Mouse (Mus musculus) urinary bladder, postnatal 25 days (tissue): ENCODE results near the gene Stk24.

Source experiments
- DNase-seq: peaks from one replicate; pipeline ENCODE4 v3.0.0; 2022; ENCODE audit warnings: low spot score

The Stk24 gene

GRCm38 (mm10) chr14:121350011-121350410, 29.8 kb downstream of the Stk24 start:
- no peak for DNase-seq

DNA sequence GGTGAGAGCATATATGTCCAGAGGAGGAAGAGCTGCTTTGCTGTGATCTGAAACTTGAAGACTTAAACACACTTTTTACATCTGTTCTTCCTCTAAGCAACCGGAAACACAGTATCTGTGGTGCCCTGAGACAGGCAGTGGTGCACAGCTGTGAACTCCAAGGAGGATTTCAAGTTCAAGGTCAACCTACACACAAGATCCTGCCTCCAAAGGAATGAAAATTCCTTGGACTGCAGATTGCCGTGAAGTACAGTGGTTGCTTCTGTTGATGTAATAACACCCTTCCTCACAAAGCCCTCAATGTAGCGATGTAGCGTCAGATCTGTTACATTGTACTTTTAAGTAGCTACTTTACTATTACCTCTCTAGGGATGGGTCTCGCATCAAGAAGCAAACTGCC, 30.5 kb downstream of the Stk24 start:
- DNase-seq: no peak

DNA sequence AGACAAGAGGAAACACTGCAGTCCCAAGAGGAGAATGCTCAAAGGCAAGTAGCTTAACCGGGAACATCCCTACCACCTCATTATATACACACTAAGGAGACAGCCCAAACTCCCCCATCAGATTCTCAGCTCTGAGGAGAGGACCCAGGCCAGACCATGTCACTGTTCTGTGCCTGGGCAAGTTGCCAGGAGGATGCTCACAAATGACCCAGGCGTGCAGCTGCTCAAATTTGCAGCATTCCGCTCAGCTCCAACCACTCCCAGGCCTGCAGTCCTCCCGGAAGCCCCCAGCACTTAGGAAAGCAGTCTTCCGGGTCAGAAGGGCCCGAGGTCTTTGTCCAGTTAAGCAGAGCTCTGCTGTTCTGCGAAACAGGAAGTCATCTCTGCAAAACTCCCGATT, 31.6 kb downstream of the Stk24 start:
- DNase-seq: no peak

DNA sequence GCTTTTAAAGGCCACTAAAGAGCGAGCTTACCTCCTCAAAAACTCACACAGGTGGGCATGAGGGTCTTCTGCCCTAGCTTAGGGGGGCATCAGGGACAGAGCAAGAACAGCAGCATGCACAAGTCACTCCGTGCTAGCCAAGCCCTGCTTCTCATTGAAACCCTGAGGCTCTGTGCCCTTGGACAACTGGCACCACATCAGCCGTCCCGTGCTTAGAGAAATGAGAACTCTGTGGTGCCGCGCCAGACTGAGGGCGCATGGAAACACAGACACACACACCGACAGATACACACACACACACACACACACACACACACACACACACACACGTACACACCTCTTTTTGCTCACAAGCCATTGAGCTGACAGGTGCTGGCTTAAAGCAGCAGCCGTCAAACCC, 32.7 kb downstream of the Stk24 start:
- DNase-seq: no peak

GRCm38 (mm10) chr14:121346654-121347053, 33.2 kb downstream of the Stk24 start:
- DNase-seq: no peak

GRCm38 (mm10) chr14:121346053-121346452, 33.8 kb downstream of the Stk24 start:
- DNase-seq: no peak

GRCm38 (mm10) chr14:121344928-121345327, 34.9 kb downstream of the Stk24 start:
- DNase-seq: no peak

GRCm38 (mm10) chr14:121342885-121343284, 36.9 kb downstream of the Stk24 start:
- DNase-seq: no peak

DNA sequence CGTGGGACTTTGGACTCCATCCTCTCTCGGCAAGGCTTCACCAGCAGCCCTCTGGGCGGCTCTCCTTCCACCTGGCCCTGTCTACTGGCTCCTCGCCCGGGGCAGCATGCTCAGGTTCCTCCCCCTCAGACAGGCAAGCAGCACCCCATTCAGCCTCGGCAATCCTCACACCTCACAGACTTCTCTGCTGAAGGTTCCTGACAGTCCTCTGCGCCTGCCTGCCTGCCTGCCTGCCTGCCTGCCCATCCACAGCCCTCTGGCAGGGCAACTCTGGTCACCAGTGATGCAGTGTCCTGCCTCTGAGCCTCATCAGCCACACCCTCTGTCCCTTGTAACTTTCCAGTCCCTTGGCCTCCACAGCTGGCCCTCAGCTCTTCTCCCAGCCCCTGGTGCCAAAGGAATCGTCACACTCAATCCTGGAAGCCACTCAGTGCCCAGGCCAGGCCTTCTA, 39.8 kb downstream of the Stk24 start:
- DNase-seq: no peak

- DNase-seq: no peak
Observed at GRCm38 (mm10) chr14:121338819-121339573, 40.8 kb downstream of the Stk24 start.

DNA sequence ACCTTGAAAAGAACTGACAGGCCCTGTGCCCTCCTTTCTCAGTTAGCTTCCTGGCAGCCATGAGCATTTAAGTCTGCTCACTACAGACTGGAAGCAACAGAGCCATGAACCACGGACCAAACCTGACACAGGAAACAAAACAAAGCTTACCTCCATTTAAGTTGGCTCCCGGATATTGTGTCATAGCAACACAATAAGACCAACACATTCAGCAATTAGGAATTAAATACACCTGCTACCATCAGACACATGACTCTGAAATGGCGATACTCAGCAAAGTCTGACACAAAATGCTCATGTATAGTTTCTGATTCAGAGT, 49.8 kb downstream of the Stk24 start:
- DNase-seq: no peak

DNA sequence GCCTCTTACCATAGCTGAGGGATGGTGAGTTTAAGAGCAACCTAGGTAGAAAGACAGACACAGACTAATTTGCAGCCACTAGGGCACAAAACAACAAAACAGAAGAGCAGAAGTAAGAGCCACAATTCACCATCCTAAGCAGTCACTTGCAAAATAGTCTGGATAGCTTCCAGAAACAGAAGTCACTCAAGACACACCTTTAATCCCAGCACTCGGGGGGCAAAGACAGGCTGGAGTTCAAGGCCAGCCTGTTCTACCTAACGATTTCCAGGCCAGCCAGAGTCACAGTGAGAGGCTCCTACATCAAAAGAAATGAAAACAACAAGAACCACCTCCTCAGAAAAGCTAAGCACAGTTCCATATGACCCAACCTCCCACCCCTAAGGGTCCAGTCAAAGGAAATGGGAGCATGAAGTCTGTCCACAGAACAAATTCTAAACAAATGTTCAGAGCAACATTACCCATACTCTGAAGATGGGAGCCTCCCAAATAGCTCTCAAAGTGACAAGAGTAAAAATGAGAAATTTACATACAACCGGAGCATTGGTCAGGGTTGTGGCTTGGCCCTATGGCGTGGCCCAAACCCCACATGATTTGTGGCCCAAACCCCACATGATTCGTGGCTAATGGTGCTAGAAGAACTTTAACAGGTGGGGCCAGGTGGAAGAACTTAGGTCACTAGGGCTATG, 50.3 kb downstream of the Stk24 start:
- DNase-seq: no peak

DNA sequence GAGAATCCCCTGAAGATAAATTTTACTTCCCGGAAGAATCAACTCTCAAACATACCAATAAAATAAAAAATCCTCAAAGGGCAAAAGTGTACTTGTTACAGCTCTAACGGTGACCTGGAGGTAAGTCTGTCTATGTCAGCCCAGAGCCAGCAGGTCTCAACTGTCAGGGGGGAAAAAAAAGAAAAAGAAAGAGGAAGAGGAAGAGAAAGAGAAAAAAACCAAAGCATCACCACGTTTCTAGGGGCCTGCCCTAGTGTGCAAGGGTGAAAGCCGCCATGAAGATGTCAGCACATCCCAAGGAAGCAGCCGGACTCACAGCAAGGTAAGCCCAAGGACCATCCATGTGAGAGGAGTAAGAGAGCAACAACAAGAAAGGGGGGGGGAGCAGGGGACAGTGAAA, 50.9 kb downstream of the Stk24 start:
- no peak for DNase-seq

GRCm38 (mm10) chr14:121326432-121326831, 53.4 kb downstream of the Stk24 start:
- no peak for DNase-seq

GRCm38 (mm10) chr14:121324521-121325330, 55.1 kb downstream of the Stk24 start:
- DNase-seq: no peak

DNA sequence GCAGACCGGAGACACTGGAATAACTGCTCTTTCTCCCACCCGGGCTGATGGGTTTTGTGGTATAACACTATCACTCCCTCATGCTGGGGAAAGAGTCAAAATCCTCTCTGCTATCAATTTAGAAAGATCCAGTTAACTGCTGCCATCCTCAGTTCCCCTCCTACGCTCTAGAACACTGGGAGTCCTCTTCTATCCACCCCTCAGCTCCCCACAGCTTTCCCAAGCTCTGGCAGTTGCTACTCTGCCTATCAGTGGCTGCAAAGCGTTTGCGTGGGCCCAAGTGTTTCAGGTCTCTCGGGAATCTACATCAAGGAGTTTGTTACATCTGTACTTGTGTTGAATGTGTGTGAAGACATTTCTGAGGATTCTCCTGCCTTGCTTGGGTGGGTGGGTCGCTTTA, 57.2 kb downstream of the Stk24 start:
- no peak for DNase-seq

DNA sequence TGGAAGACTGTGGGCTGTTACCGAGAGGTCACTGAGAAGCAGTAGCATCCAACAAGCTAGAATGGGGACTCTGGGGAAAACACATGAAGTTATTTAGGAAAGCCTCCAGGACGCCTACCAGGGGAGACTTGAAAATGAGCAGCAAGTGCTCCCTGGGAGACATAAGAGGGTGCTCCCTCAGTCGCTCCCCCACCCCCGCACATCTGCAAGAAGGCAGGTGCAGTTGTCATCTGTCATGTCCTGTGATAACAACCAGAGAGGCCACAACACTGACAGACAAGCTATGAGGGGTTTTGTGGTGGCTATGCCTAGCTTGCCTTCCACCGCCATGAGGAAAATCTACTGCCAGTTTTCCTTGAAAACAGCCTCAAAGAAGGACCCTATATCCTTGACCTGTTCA, 57.7 kb downstream of the Stk24 start:
- no peak for DNase-seq

GRCm38 (mm10) chr14:121318382-121318781, 61.4 kb downstream of the Stk24 start:
- no peak for DNase-seq

GRCm38 (mm10) chr14:121317312-121317671, 62.5 kb downstream of the Stk24 start:
- DNase-seq: no peak

GRCm38 (mm10) chr14:121316631-121317311, 63.0 kb downstream of the Stk24 start:
- DNase-seq: no peak

DNA sequence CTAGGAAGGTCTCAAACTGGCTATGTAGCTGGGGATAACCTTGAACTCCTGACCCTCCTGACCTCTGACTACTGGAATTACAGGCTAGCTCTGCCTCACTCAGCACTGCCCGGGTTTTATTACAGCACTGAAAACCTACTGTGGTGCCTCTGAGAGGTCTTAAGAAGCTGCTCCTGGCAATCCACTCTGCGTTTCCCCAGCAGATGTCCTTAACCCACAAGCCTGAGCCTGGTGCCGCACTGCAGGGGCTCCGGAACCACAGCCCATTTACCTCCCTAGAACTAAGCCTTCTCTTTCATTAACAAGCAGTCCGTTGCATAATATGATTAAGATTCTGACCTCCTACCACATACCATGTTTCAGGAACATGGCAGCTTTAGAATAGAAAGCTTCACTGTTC, 63.7 kb downstream of the Stk24 start:
- no peak for DNase-seq

DNA sequence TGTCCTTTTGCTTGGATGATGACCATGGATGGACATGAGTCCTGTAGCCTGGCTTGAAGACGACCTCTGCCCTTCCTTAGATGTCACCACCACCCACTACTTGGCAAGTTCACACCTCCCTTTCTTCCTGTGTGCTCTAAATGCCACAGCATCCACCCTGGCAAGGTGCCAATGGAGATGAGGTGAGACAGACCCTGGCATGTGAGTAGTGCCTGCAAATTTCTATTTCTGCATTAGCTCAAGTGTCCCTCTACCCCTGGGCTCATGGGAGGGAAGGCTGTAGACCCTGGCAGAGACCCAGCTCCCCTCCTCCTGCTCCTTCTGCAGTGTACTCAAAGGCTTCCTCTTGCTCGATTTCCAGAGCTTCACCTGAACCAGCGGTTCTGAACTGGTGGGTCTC, 64.9 kb downstream of the Stk24 start:
- DNase-seq: no peak

DNA sequence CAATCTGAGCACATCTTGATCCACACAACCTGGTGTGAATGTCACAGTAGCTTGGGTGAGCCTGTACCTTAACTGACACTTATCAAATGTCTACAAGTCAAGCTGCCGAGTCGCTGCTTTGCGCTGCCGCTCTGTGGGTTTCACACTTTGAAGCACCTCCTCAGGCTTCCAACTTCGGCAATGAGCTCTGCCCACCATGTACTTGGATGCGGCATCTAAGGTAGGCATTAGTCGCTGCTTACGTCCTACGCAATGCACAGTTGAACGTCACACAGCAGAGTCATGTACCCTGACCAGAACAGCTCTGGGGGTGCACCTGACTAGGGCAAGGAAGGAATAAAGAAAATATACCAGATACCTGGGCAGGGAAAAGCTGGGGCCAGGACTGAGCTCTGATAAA, 66.5 kb downstream of the Stk24 start:
- DNase-seq: no peak
